Mouse (Mus musculus) MEL (cell line): ENCODE results near the gene Pard3.

Experiments
- CTCF ChIP-seq, 3 experiments: IDR thresholded peaks in 2 of 3; conservative IDR thresholded peaks in 1 of 3; 2 replicates each; pipeline ENCODE4 v1.5.1; 2011 to 2012; ENCODE audit warnings: low read length in 3 of 3, low read depth in 2 of 3, mild to moderate bottlenecking in 2 of 3, improper control_type of control experiment in 1 of 3, inconsistent platforms in 1 of 3, mixed read lengths in 1 of 3, moderate library complexity in 1 of 3; ENCODE audit not compliant: control insufficient read depth in 1 of 3, insufficient read depth in 1 of 3, poor library complexity in 1 of 3, severe bottlenecking in 1 of 3
- POLR2A ChIP-seq, 2 experiments: IDR thresholded peaks; 2 replicates each; pipeline ENCODE4 v1.6.1; 2011 to 2012; ENCODE audit warnings: low read length in 2 of 2, mild to moderate bottlenecking in 2 of 2, control low read depth in 1 of 2, improper control_type of control experiment in 1 of 2, low read depth in 1 of 2, moderate library complexity in 1 of 2; ENCODE audit not compliant: control insufficient read depth in 1 of 2, insufficient read depth in 1 of 2, poor library complexity in 1 of 2

GRCm38 (mm10) chr8:127134327-127134726 lies 70.6 kb downstream of the Pard3 start:
- TF ChIP-seq POLR2A (IDR thresholded peaks at IDR 0.05; ENCODE audit: control insufficient read depth in 1 of 2, insufficient read depth in 1 of 2, low read depth in 1 of 2, low read length in 2 of 2, poor library complexity in 1 of 2) (no peak), CTCF (IDR thresholded peaks at IDR 0.05 in 2 of 3, conservative IDR thresholded peaks at IDR 0.05 in 1 of 3; ENCODE audit: control insufficient read depth in 1 of 3, insufficient read depth in 1 of 3, low read depth in 2 of 3, low read length in 3 of 3, poor library complexity in 1 of 3, severe bottlenecking in 1 of 3) (no peak)
